Mouse (Mus musculus) hindbrain, embryonic 16.5 days (tissue): ENCODE data around the gene Scd1. TPM values are rescaled to one million over a fixed set of nuclear protein-coding genes. Genes with fewer than 3 reads are reported as not detected.

Source experiments
- ATAC-seq: fragments of 200-750 bp; cut with Nextera tagmentation; 2 replicates; pipeline ENCODE4 v1.8.0; 2017; ENCODE audit warnings: moderate TSS enrichment, moderate library complexity
- H3K27ac ChIP-seq: fragments of 300-500 bp; sonication (generic); 2 replicates; pipeline ENCODE4 v1.5.1; 2014; ENCODE audit warnings: low read depth, mild to moderate bottlenecking, control low read depth, low read length, moderate library complexity
- H3K27me3 ChIP-seq: fragments of 300-500 bp; sonication (generic); replicated peaks from 2 replicates; pipeline ENCODE4 v1.6.1; 2014; ENCODE audit warnings: low read length; ENCODE audit not compliant: control insufficient read depth, insufficient read depth
- H3K36me3 ChIP-seq: fragments of 300-500 bp; sonication (generic); 2 replicates; pipeline ENCODE4 v1.6.1; 2014; ENCODE audit warnings: mild to moderate bottlenecking, low read length, moderate library complexity, mixed read lengths; ENCODE audit not compliant: control insufficient read depth, insufficient read depth
- H3K4me1 ChIP-seq: fragments of 300-500 bp; sonication (generic); 2 replicates; pipeline ENCODE4 v1.6.1; 2014; ENCODE audit warnings: low read depth, low read length; ENCODE audit not compliant: control insufficient read depth, insufficient read depth
- H3K4me2 ChIP-seq: fragments of 300-500 bp; sonication (generic); 2 replicates; pipeline ENCODE4 v1.6.1; 2014; ENCODE audit warnings: mild to moderate bottlenecking, low read length, control low read depth, moderate library complexity
- H3K4me3 ChIP-seq: fragments of 300-500 bp; sonication (generic); 2 replicates; pipeline ENCODE4 v1.5.1; 2014; ENCODE audit warnings: mild to moderate bottlenecking, low read length, control low read depth, moderate library complexity
- H3K9ac ChIP-seq: fragments of 300-500 bp; sonication (generic); 2 replicates; pipeline ENCODE4 v1.6.1; 2014; ENCODE audit warnings: low read depth, mild to moderate bottlenecking, control low read depth, low read length, moderate library complexity
- H3K9me3 ChIP-seq: fragments of 300-500 bp; sonication (generic); 2 replicates; pipeline ENCODE4 v1.6.1; 2014; ENCODE audit warnings: mild to moderate bottlenecking, low read length, moderate library complexity; ENCODE audit not compliant: control insufficient read depth
- WGBS: fragments of 180-500 bp; shearing (Covaris S2); extraction: QIAGEN DNeasy Blood & Tissue Kit; methylation state at CpG from one replicate; pipeline ENCODE4 v1.1.7; 2014; 5-methylcytosine and 5-hydroxymethylcytosine counted together
- polyA plus RNA-seq: library from polyadenylated mRNA; unstranded; fragments of >200 nt; fragmentation: Nextera tagmentation; extraction: Ambion mirVana; gene quantifications from 2 replicates; pipeline ENCODE4 v1.2.1, GENCODE M21; 2015

Scd1 gene
- polyA plus RNA-seq, 1 experiment from 2014 or later, result 9.3 TPM

DNA sequence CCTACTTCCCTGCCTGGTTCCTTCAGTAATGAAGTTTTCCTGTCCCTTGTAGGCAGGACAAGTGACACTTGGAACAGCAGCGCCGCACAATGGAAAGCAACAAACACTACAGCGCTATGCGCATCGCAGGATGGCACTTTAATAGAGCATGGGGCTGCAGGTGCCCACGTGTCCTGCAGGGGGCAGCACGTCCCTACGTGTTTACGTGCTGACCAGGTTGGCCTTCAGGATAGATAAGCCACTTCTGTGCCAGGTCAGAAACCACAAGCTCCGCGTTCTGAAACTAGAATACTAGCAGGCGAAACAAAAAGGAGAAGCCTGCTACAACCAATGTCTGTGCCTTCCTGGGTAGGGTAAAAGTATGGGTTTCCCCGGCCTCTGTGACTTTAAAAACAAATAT, 44.1 kb downstream of the Scd1 start:
- H3K9me3 ChIP-seq, result no peaks in the 10 kb centered on the region

DNA sequence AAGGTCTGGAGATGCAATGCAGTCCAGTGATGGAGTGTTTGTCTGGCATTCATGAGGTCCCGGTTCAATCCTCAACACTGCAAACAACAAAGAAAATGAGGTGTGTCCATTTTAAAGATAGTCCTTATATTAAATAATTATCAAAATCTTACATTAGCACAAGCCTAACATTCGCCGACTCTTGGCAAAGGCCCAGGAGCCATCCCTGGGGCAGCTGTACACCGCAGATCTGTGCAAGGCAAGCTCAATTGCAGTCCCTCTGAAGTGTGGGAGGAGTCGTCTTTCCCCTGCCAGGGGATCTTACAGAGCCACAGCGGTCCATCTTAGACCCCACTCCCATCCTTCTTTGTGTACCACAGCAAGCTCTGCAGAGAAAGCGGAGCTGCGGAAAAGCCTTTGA, 49.0 kb downstream of the Scd1 start:
- H3K27ac ChIP-seq, result no peak overlapping the region
- no peak for ATAC-seq
- 40% methylated on average over 8 of the region's 8 CpGs for WGBS

More for the DNA sequence above, 44.1 kb downstream of the Scd1 start:
- ATAC-seq, result no peak
- Histone ChIP-seq H3K4me2 (no peak overlapping the region), H3K27ac (no peak overlapping the region), H3K4me1 (no peaks in the 10 kb centered on the region), H3K27me3 (no peaks in the 10 kb centered on the region), H3K4me3 (no peak overlapping the region), H3K9ac (no peak overlapping the region), H3K36me3 (no peaks in the 10 kb centered on the region)
- 23% methylated on average over 13 of the region's 13 CpGs for WGBS

DNA sequence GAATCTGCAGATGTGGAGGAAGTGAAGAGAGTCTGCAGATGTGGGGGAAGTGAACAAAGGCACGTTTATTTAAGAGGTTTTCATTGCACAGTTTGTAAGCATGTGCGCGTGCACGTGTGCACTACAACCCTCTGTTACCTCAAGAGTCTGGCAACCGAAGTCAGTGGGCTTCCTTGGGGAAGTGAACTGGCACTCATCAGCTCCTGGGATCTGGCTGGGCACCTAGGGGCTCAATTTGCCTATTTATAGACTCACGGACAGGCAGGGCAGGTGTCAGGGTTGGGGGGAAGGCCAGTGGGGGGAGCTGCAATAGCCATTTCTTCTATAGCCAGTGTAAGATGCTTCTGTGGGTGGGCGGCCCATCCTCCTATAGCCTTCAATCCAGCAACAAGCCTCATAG, 55.9 kb downstream of the Scd1 start:
- Histone ChIP-seq H3K4me3 (no peak overlapping the region), H3K27ac (no peak overlapping the region)
- 86% methylated on average over 7 of the region's 7 CpGs for WGBS

More for the DNA sequence above, 49.0 kb downstream of the Scd1 start:
- H3K4me3 ChIP-seq, result no peak overlapping the region
- H3K9me3 ChIP-seq, result no peaks in the 10 kb centered on the region
- no peak overlapping the region for H3K4me2 ChIP-seq
- H3K9ac ChIP-seq, result no peak overlapping the region
- no peaks in the 10 kb centered on the region for H3K36me3 ChIP-seq
- no peaks in the 10 kb centered on the region for H3K4me1 ChIP-seq
- H3K27me3 ChIP-seq, result no peaks in the 10 kb centered on the region

DNA sequence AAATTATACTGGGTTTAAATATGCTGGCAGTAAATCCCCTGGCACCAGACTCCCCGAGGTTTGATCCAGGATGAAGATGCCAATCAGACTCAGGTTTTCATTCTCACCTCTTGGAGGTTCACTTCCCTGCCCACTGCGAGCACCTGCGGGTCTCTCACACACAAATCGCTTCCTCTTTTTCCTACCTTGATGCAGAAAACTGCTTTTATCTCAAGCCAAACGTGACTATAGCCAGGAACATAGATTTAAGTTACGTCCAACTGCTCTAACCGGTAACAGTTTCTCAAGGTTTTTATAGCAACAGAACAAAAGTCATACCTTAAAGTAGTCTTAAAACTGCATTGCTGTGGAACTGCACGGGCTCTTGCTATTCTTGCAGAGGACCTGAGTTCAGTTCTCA, 58.0 kb downstream of the Scd1 start:
- Histone ChIP-seq H3K4me1 (no peaks in the 10 kb centered on the region), H3K4me2 (no peak overlapping the region), H3K4me3 (no peak overlapping the region), H3K9ac (no peak overlapping the region), H3K27ac (no peak overlapping the region), H3K36me3 (no peaks in the 10 kb centered on the region), H3K27me3 (no peaks in the 10 kb centered on the region), H3K9me3 (no peaks in the 10 kb centered on the region)
- no peak for ATAC-seq
- 89% methylated on average over 8 of the region's 8 CpGs for WGBS

More for the DNA sequence above, 55.9 kb downstream of the Scd1 start:
- H3K9ac ChIP-seq, result no peak overlapping the region
- no peak overlapping the region for H3K4me2 ChIP-seq
- no peaks in the 10 kb centered on the region for H3K9me3 ChIP-seq
- ATAC-seq, result no peak
- H3K4me1 ChIP-seq, result no peaks in the 10 kb centered on the region
- H3K36me3 ChIP-seq, result no peaks in the 10 kb centered on the region
- H3K27me3 ChIP-seq, result no peaks in the 10 kb centered on the region

Other genes with a start within 250 kb of the Scd1 start
- gene Pkd2l1, start 215.4 kb downstream of the Scd1 start, polyA plus RNA-seq, result 0.75 and 1.4 TPM in 2 replicates
- gene Scd3, start 204.6 kb downstream of the Scd1 start, polyA plus RNA-seq, result 4.9 and 6.6 TPM in 2 replicates
- 290 and 322 TPM in 2 replicates for gene Scd2, start 114.2 kb downstream of the Scd1 start, polyA plus RNA-seq
- gene Scd4, start 74.8 kb downstream of the Scd1 start, polyA plus RNA-seq, result 0.16 and 0.21 TPM in 2 replicates
- 0.12 and 0.19 TPM in 2 replicates for gene Wnt8b, start 85.6 kb upstream of the Scd1 start, polyA plus RNA-seq
- gene Sec31b, start 138.0 kb upstream of the Scd1 start, polyA plus RNA-seq, result 0.18 and 0.47 TPM in 2 replicates
- gene Gm20538, start 145.0 kb upstream of the Scd1 start, polyA plus RNA-seq, result not detected in 2 replicates
- gene Ndufb8, start 147.6 kb upstream of the Scd1 start, polyA plus RNA-seq, result 705 and 838 TPM in 2 replicates
- 21.9 and 25.1 TPM in 2 replicates for gene Hif1an, start 155.0 kb upstream of the Scd1 start, polyA plus RNA-seq